Mouse (Mus musculus) forebrain, embryonic 11.5 days (tissue): ENCODE data around the gene Zfp618. TPM values are rescaled to one million over a fixed set of nuclear protein-coding genes. Genes with fewer than 3 reads are reported as not detected.

Experiments used
- ATAC-seq: fragments of 200-750 bp; cut with Nextera tagmentation; replicated peaks from 2 replicates; pipeline ENCODE4 v1.8.0; 2017; ENCODE audit warnings: moderate TSS enrichment; ENCODE audit not compliant: low FRiP score
- DNase-seq: peaks from one replicate; pipeline ENCODE4 v3.0.0-alpha.2; 2017; ENCODE audit warnings: low spot score
- H3K27ac ChIP-seq: fragments of 300-500 bp; sonication (generic); 2 replicates; pipeline ENCODE4 v1.5.1; 2014; ENCODE audit warnings: low read depth, low read length
- H3K27me3 ChIP-seq: fragments of 300-500 bp; sonication (generic); 2 replicates; pipeline ENCODE4 v1.6.1; 2014; ENCODE audit warnings: mild to moderate bottlenecking, low read length, mixed read lengths; ENCODE audit not compliant: control insufficient read depth, insufficient read depth
- H3K36me3 ChIP-seq: fragments of 300-500 bp; sonication (generic); 2 replicates; pipeline ENCODE4 v1.6.1; 2014; ENCODE audit warnings: mild to moderate bottlenecking, low read length, moderate library complexity, mixed read lengths; ENCODE audit not compliant: control insufficient read depth, insufficient read depth
- H3K4me1 ChIP-seq: fragments of 300-500 bp; sonication (generic); replicated peaks from 2 replicates; pipeline ENCODE4 v1.6.1; 2014; ENCODE audit warnings: low read length, mixed read lengths; ENCODE audit not compliant: control insufficient read depth, insufficient read depth
- H3K4me2 ChIP-seq: fragments of 300-500 bp; sonication (generic); 2 replicates; pipeline ENCODE4 v1.6.1; 2014; ENCODE audit warnings: low read depth, mild to moderate bottlenecking, low read length, moderate library complexity, mixed read lengths; ENCODE audit not compliant: severe bottlenecking
- H3K4me3 ChIP-seq: fragments of 300-500 bp; sonication (generic); 2 replicates; pipeline ENCODE4 v1.5.1; 2014; ENCODE audit warnings: low read depth, low read length
- H3K9ac ChIP-seq: fragments of 300-500 bp; sonication (generic); 2 replicates; pipeline ENCODE4 v1.6.1; 2014; ENCODE audit warnings: low read length
- H3K9me3 ChIP-seq: fragments of 300-500 bp; sonication (generic); 2 replicates; pipeline ENCODE4 v1.6.1; 2016; ENCODE audit warnings: low read length, mixed read lengths; ENCODE audit not compliant: control insufficient read depth
- WGBS: fragments of 180-500 bp; shearing (Covaris S2); extraction: QIAGEN DNeasy Blood & Tissue Kit; methylation state at CpG from one replicate; pipeline ENCODE4 v1.1.7; 2014; 5-methylcytosine and 5-hydroxymethylcytosine counted together
- polyA plus RNA-seq: library from polyadenylated mRNA; unstranded; fragments of >200 nt; fragmentation: Nextera tagmentation; extraction: Ambion mirVana; gene quantifications from 2 replicates; pipeline ENCODE4 v1.2.1, GENCODE M21; 2014

The Zfp618 gene
- polyA plus RNA-seq, 1 experiment from 2014 or later, result 33.5 TPM

GRCm38 (mm10) chr4:63071413-63072260, 106.3 kb downstream of the Zfp618 start:
- no peak overlapping the region for H3K27ac ChIP-seq
- H3K27me3 ChIP-seq, result no peaks in the 10 kb centered on the region
- no peak for DNase-seq
- no peak overlapping the region for H3K9ac ChIP-seq
- H3K4me2 ChIP-seq, result no peak overlapping the region
- 87% methylated on average over 15 of the region's 15 CpGs for WGBS
- ATAC-seq, result no peak
- no peaks in the 10 kb centered on the region for H3K36me3 ChIP-seq
- H3K4me3 ChIP-seq, result no peak overlapping the region
- no peaks in the 10 kb centered on the region for H3K4me1 ChIP-seq
- H3K9me3 ChIP-seq, result no peaks in the 10 kb centered on the region

DNA sequence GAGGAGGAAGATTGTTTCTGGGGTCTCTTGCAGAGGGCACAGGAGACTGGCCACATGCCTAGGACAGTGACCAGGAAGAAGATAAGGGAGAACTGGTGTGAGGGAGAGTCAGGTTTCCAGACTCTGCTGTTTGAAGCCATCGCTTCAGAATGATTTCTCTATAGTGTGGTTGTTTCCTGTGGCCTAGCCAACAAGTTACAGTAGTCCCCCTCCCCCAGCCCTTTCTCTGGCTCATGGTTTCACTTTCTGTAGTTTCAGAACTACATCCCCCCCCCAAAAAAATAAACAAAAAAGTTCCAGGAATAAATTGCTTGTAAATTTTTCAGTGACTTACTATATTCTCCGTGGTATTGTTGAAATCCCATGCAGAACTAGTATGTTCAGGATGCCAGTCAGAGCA, 107.8 kb downstream of the Zfp618 start:
- no peaks in the 10 kb centered on the region for H3K9me3 ChIP-seq
- no peak overlapping the region for H3K9ac ChIP-seq
- ATAC-seq (no peak), DNase-seq (no peak)
- H3K4me2 ChIP-seq, result no peak overlapping the region
- 92% methylated on average over 2 of the region's 2 CpGs for WGBS
- no peaks in the 10 kb centered on the region for H3K4me1 ChIP-seq
- H3K4me3 ChIP-seq, result no peak overlapping the region
- H3K36me3 ChIP-seq, result no peaks in the 10 kb centered on the region; the same call in 1 of the 2 replicates
- no peaks in the 10 kb centered on the region for H3K27me3 ChIP-seq
- no peak overlapping the region for H3K27ac ChIP-seq

DNA sequence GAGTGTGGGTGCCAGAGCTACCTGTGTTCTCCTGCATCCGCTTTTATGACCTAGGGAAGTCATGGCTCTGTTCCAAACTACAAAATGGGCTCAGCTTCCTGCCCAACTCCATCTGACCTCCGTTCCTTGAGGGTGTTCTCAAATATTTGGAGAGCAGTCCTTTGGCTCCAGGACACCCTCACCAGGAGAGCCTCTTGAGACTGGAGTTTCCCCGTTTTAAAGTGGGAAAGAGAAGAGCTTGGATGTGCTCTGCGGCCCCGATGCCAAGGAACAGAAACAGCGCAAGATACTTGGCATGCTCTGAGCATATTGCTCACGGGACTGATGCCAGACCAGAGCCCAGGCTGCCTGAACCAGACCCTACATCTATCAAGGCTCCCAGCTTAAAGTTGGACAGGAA, 113.8 kb downstream of the Zfp618 start:
- DNase-seq (no peak), ATAC-seq (no peak)
- H3K27me3 ChIP-seq, result no peaks in the 10 kb centered on the region
- H3K4me1 ChIP-seq, result no peaks in the 10 kb centered on the region
- 92% methylated on average over 7 of the region's 7 CpGs for WGBS
- H3K36me3 ChIP-seq, result no peaks in the 10 kb centered on the region; the same call in 1 of the 2 replicates
- no peak overlapping the region for H3K4me2 ChIP-seq
- no peak overlapping the region for H3K27ac ChIP-seq
- no peak overlapping the region for H3K4me3 ChIP-seq
- H3K9ac ChIP-seq, result no peak overlapping the region
- no peaks in the 10 kb centered on the region for H3K9me3 ChIP-seq

DNA sequence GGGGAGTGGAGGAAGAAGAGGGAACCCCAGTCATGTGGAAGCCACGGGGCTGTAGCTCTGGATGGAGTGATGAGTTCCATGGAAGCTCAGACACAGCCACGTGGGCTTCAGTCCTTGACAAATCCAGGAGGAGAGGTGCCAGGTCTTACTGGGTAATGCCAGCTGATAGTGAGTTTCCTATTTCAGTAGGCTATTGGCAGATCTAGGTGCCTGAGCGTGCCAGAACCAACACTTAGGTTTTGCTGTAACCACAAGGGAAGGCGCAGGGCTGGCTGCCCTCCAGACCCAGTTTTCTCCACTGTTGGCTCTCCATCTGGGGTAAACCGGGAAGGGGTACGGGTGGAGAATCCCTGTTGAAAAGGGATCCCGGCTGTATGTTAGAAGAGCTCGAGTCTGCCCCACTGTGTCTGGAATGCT, 119.1 kb downstream of the Zfp618 start:
- no peak for ATAC-seq
- WGBS, result 85% methylated on average over 8 of the region's 8 CpGs
- DNase-seq, result no peak

GRCm38 (mm10) chr4:63089484-63089883, 124.1 kb downstream of the Zfp618 start:
- Histone ChIP-seq H3K27me3 (no peaks in the 10 kb centered on the region), H3K36me3 (no peaks in the 10 kb centered on the region), H3K9ac (no peak overlapping the region), H3K4me1 (no peaks in the 10 kb centered on the region), H3K27ac (no peak overlapping the region), H3K9me3 (no peaks in the 10 kb centered on the region), H3K4me2 (no peak overlapping the region), H3K4me3 (no peak overlapping the region)
- 100% methylated on average over 1 of the region's 1 CpGs for WGBS
- DNase-seq, result no peak
- no peak for ATAC-seq

More for the DNA sequence above, 119.1 kb downstream of the Zfp618 start:
- H3K9me3 ChIP-seq, result no peaks in the 10 kb centered on the region
- H3K4me1 ChIP-seq, result no peaks in the 10 kb centered on the region
- H3K27ac ChIP-seq, result no peak overlapping the region
- no peak overlapping the region for H3K9ac ChIP-seq
- no peak overlapping the region for H3K4me3 ChIP-seq
- no peaks in the 10 kb centered on the region for H3K27me3 ChIP-seq
- no peak overlapping the region for H3K4me2 ChIP-seq
- no peaks in the 10 kb centered on the region; the same call in 1 of the 2 replicates for H3K36me3 ChIP-seq

DNA sequence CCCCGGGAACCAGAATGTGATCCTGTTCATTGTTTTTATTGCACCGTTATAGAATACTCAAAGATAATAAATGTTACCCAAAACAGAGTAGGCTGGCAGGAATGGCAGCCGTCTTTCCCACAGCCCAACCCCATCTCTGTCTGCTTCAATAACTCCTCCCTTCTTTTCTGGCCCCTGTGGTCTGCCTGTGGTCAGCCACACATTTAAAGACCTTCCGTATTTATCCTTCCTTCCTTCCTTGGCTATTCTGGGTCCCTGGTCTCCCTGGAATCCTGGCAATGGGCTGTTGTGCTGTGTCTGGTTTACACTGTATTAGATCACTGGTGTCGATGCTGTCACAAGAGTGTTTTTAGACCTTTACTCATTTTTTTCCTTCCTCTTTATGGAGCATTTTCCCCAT, 125.8 kb downstream of the Zfp618 start:
- Histone ChIP-seq H3K27me3 (no peaks in the 10 kb centered on the region), H3K9ac (no peak overlapping the region), H3K27ac (no peak overlapping the region), H3K4me1 (no peaks in the 10 kb centered on the region), H3K4me3 (no peak overlapping the region), H3K9me3 (no peaks in the 10 kb centered on the region), H3K4me2 (no peak overlapping the region), H3K36me3 (no peaks in the 10 kb centered on the region)
- no peak for ATAC-seq
- 85% methylated on average over 5 of the region's 5 CpGs for WGBS
- DNase-seq, result no peak

DNA sequence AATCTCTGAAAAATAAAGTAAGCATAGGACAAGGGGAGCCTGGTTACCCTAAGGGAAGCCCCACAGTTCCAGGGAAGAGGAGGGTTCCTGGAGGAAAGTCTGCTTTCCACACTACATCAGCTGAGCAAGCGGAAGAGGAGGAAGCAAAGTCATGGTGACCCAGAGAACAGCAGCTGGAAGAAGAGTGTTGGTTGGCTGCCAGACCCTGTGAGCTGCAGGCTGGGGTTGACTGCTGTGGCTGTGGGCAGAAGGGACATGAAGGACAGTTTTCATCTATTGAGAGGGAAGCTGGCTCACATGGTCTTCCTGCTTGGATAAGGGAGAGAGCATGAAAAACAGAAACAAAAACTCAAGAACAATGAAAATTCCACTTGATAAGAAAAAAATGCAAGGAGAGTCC, 132.2 kb downstream of the Zfp618 start:
- WGBS, result 81% methylated on average over 1 of the region's 1 CpGs
- peaks cover 4% of the 10 kb centered on the region; the same call in 1 of the 2 replicates for H3K36me3 ChIP-seq
- no peaks in the 10 kb centered on the region for H3K9me3 ChIP-seq
- H3K4me1 ChIP-seq, result no peaks in the 10 kb centered on the region
- DNase-seq, result no peak
- no peak overlapping the region for H3K4me3 ChIP-seq
- H3K9ac ChIP-seq, result no peak overlapping the region
- no peaks in the 10 kb centered on the region for H3K27me3 ChIP-seq
- no peak for ATAC-seq
- no peak overlapping the region for H3K27ac ChIP-seq
- H3K4me2 ChIP-seq, result no peak overlapping the region

DNA sequence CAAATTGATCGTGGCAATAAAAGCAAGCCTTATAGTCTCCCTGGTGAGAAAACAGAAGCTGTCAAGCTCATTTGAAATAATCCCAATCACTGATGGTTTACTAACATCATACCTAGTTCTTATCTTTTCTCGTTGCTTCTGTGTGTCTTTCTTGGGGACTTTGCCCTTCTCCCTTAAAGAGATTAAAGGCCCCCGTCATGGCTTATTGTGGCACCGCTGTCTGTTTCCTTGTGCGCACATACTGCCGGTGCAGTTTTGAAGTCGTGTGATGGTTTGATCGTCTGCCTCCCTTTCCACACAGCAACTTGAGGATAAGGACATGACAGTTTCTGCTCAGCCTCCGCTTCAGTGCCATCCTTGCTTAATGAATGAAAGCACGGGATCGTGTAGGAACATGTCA, 135.1 kb downstream of the Zfp618 start:
- Histone ChIP-seq H3K9me3 (no peaks in the 10 kb centered on the region), H3K4me1 (no peaks in the 10 kb centered on the region), H3K27me3 (no peaks in the 10 kb centered on the region), H3K27ac (no peak overlapping the region), H3K4me3 (no peak overlapping the region), H3K9ac (no peak overlapping the region), H3K36me3 (peaks cover 4% of the 10 kb centered on the region; the same call in 1 of the 2 replicates), H3K4me2 (no peak overlapping the region)
- 93% methylated on average over 11 of the region's 11 CpGs for WGBS
- no peak for ATAC-seq
- DNase-seq, result no peak

GRCm38 (mm10) chr4:63102025-63102424, 136.7 kb downstream of the Zfp618 start:
- ATAC-seq (no peak), DNase-seq (no peak)
- Histone ChIP-seq H3K4me3 (no peak overlapping the region), H3K4me1 (no peaks in the 10 kb centered on the region), H3K27me3 (no peaks in the 10 kb centered on the region), H3K4me2 (no peak overlapping the region), H3K9ac (no peak overlapping the region), H3K27ac (no peak overlapping the region), H3K36me3 (peaks cover 4% of the 10 kb centered on the region; the same call in 1 of the 2 replicates), H3K9me3 (no peaks in the 10 kb centered on the region)
- 85% methylated on average over 4 of the region's 4 CpGs for WGBS
